Mouse (Mus musculus) hindbrain, embryonic 11.5 days (tissue): ENCODE data around the gene Bcl11b. TPM values are rescaled to one million over a fixed set of nuclear protein-coding genes. Genes with fewer than 3 reads are reported as not detected.

Experiments
- ATAC-seq: fragments of 200-750 bp; cut with Nextera tagmentation; 2 replicates; pipeline ENCODE4 v1.8.0; 2017; ENCODE audit warnings: mild to moderate bottlenecking, moderate TSS enrichment, moderate library complexity; ENCODE audit not compliant: low FRiP score
- DNase-seq: peaks from one replicate; pipeline ENCODE4 v3.0.0-alpha.2; 2015; ENCODE audit warnings: low spot score
- H3K27ac ChIP-seq: fragments of 300-500 bp; sonication (generic); 2 replicates; pipeline ENCODE4 v1.5.1; 2014; ENCODE audit warnings: mild to moderate bottlenecking, low read depth, low read length
- H3K27me3 ChIP-seq: fragments of 300-500 bp; sonication (generic); 2 replicates; pipeline ENCODE4 v1.6.1; 2014; ENCODE audit warnings: mild to moderate bottlenecking, low read length, moderate library complexity, mixed read lengths; ENCODE audit not compliant: control insufficient read depth, insufficient read depth
- H3K36me3 ChIP-seq: fragments of 300-500 bp; sonication (generic); 2 replicates; pipeline ENCODE4 v1.6.1; 2014; ENCODE audit warnings: mild to moderate bottlenecking, low read length, moderate library complexity, mixed read lengths; ENCODE audit not compliant: control insufficient read depth, insufficient read depth
- H3K4me1 ChIP-seq: fragments of 300-500 bp; sonication (generic); replicated peaks from 2 replicates; pipeline ENCODE4 v1.6.1; 2014; ENCODE audit warnings: low read length, mixed read lengths; ENCODE audit not compliant: control insufficient read depth, insufficient read depth
- H3K4me2 ChIP-seq: fragments of 300-500 bp; sonication (generic); replicated peaks from 2 replicates; pipeline ENCODE4 v1.6.1; 2014; ENCODE audit warnings: mild to moderate bottlenecking, low read depth, low read length
- H3K4me3 ChIP-seq: fragments of 300-500 bp; sonication (generic); 2 replicates; pipeline ENCODE4 v1.5.1; 2014; ENCODE audit warnings: low read depth, low read length
- H3K9ac ChIP-seq: fragments of 300-500 bp; sonication (generic); 2 replicates; pipeline ENCODE4 v1.6.1; 2014; ENCODE audit warnings: low read depth, low read length
- H3K9me3 ChIP-seq: fragments of 300-500 bp; sonication (generic); 2 replicates; pipeline ENCODE4 v1.6.1; 2016; ENCODE audit warnings: low read length; ENCODE audit not compliant: control insufficient read depth
- WGBS: fragments of 180-500 bp; shearing (Covaris S2); extraction: QIAGEN DNeasy Blood & Tissue Kit; methylation state at CpG from one replicate; pipeline ENCODE4 v1.1.7; 2014; 5-methylcytosine and 5-hydroxymethylcytosine counted together
- polyA plus RNA-seq: library from polyadenylated mRNA; unstranded; fragments of >200 nt; fragmentation: Nextera tagmentation; extraction: Ambion mirVana; gene quantifications from 2 replicates; pipeline ENCODE4 v1.2.1, GENCODE M21; 2014

Gene Bcl11b
- polyA plus RNA-seq, 1 experiment from 2014 or later: 6.8 TPM

- no peak overlapping the region for H3K4me3 ChIP-seq
- H3K4me1 ChIP-seq: no peaks in the 10 kb centered on the region
- H3K27me3 ChIP-seq: no peaks in the 10 kb centered on the region
- no peak for DNase-seq
- ATAC-seq: no peak
- H3K9ac ChIP-seq: no peak overlapping the region
- H3K36me3 ChIP-seq: peaks cover 3% of the 10 kb centered on the region
- H3K4me2 ChIP-seq: no peak overlapping the region
- H3K9me3 ChIP-seq: no peaks in the 10 kb centered on the region
- WGBS: 98% methylated on average over 7 of the region's 7 CpGs
- H3K27ac ChIP-seq: no peak overlapping the region
Measured at GRCm38 (mm10) chr12:107922180-107922579, 81.2 kb downstream of the Bcl11b start.

GRCm38 (mm10) chr12:107921566-107921965 is 81.8 kb downstream of the Bcl11b start:
- 85% methylated on average over 7 of the region's 7 CpGs for WGBS
- Histone ChIP-seq H3K4me3 (no peak overlapping the region), H3K9ac (no peak overlapping the region), H3K4me2 (no peak overlapping the region), H3K9me3 (0 out of 2 replicates have a peak, but pooled peaks cover 1% of the 10 kb centered on the region), H3K36me3 (peaks cover 9% of the 10 kb centered on the region), H3K27me3 (no peaks in the 10 kb centered on the region), H3K27ac (no peak overlapping the region), H3K4me1 (no peaks in the 10 kb centered on the region)
- ATAC-seq: no peak
- no peak for DNase-seq

DNA sequence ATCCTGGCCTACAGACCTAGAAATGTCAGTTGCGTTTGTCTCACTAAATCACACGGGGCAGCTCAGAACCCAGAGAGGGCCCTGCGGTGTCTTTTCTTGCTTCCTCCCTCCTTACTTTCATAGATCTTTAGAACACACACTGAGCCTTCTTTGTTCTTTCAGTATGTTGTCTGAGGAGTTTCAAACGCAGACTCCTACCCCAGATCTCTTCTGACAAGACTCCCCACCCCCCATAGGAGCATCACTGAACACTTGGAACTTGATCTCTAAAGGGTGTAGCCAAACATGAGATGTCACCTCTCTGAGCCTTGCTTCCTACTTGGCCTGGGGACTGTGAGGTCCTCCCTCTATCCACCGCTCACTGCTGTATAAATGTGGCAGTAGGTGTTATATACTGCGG is 82.2 kb downstream of the Bcl11b start:
- 72% methylated on average over 6 of the region's 6 CpGs for WGBS
- Histone ChIP-seq H3K4me3 (no peak overlapping the region), H3K36me3 (peaks cover 13% of the 10 kb centered on the region), H3K27ac (no peak overlapping the region), H3K4me1 (no peaks in the 10 kb centered on the region), H3K9ac (no peak overlapping the region), H3K9me3 (0 out of 2 replicates have a peak, but pooled peaks cover 5% of the 10 kb centered on the region), H3K4me2 (no peak overlapping the region), H3K27me3 (no peaks in the 10 kb centered on the region)
- no peak for DNase-seq
- no peak for ATAC-seq

GRCm38 (mm10) chr12:107920716-107921115 is 82.7 kb downstream of the Bcl11b start:
- H3K4me2 ChIP-seq: no peak overlapping the region
- H3K4me1 ChIP-seq: no peaks in the 10 kb centered on the region
- ATAC-seq: no peak
- no peak overlapping the region for H3K4me3 ChIP-seq
- no peak for DNase-seq
- H3K9me3 ChIP-seq: 0 out of 2 replicates have a peak, but pooled peaks cover 6% of the 10 kb centered on the region
- no peak overlapping the region for H3K27ac ChIP-seq
- no peak overlapping the region for H3K9ac ChIP-seq
- H3K36me3 ChIP-seq: peaks cover 17% of the 10 kb centered on the region
- WGBS: 75% methylated on average over 13 of the region's 13 CpGs
- H3K27me3 ChIP-seq: no peaks in the 10 kb centered on the region

DNA sequence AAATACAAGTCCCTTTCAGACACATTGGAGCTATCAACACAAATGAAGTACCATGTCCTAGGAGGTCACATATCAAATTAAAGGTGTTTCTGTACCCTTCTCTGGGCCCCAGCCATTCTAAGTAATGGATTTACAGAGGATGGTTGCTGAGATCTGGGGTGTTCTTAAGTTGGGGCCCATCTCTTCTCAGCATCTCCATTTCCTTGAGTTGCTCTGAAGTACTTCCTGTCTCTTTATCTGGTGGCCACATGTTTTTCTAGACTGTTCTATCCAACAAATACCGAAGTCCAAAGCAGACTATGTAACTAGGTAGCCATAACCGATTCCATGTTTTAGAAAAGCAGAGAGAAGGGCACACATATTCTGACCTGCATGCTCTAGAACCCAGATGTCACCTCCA is 83.3 kb downstream of the Bcl11b start:
- DNase-seq (no peak), ATAC-seq (no peak)
- no peaks in the 10 kb centered on the region for H3K27me3 ChIP-seq
- no peak overlapping the region for H3K9ac ChIP-seq
- 91% methylated on average over 2 of the region's 2 CpGs for WGBS
- H3K4me2 ChIP-seq: no peak overlapping the region
- H3K4me1 ChIP-seq: no peaks in the 10 kb centered on the region
- H3K27ac ChIP-seq: no peak overlapping the region
- 0 out of 2 replicates have a peak, but pooled peaks cover 6% of the 10 kb centered on the region for H3K9me3 ChIP-seq
- peaks cover 24% of the 10 kb centered on the region for H3K36me3 ChIP-seq
- H3K4me3 ChIP-seq: no peak overlapping the region

- 96% methylated on average over 6 of the region's 6 CpGs for WGBS
Measured at GRCm38 (mm10) chr12:107918779-107919178, 84.6 kb downstream of the Bcl11b start.

GRCm38 (mm10) chr12:107916008-107916407 is 87.4 kb downstream of the Bcl11b start:
- no peak overlapping the region for H3K4me3 ChIP-seq
- DNase-seq: no peak
- H3K9me3 ChIP-seq: 0 out of 2 replicates have a peak, but pooled peaks cover 6% of the 10 kb centered on the region
- H3K27me3 ChIP-seq: no peaks in the 10 kb centered on the region
- H3K4me1 ChIP-seq: no peaks in the 10 kb centered on the region
- no peak overlapping the region for H3K27ac ChIP-seq
- WGBS: 96% methylated on average over 24 of the region's 39 CpGs
- no peak for ATAC-seq
- H3K9ac ChIP-seq: no peak overlapping the region
- peaks cover 24% of the 10 kb centered on the region for H3K36me3 ChIP-seq
- no peak overlapping the region for H3K4me2 ChIP-seq

More at GRCm38 (mm10) chr12:107918779-107919178, 84.6 kb downstream of the Bcl11b start:
- H3K4me1 ChIP-seq: no peaks in the 10 kb centered on the region
- H3K9ac ChIP-seq: no peak overlapping the region
- no peak overlapping the region for H3K27ac ChIP-seq
- H3K27me3 ChIP-seq: no peaks in the 10 kb centered on the region
- peaks cover 24% of the 10 kb centered on the region for H3K36me3 ChIP-seq
- H3K4me3 ChIP-seq: no peak overlapping the region
- DNase-seq (no peak), ATAC-seq (no peak)
- H3K9me3 ChIP-seq: 0 out of 2 replicates have a peak, but pooled peaks cover 6% of the 10 kb centered on the region
- no peak overlapping the region for H3K4me2 ChIP-seq

GRCm38 (mm10) chr12:107915396-107915795 is 88.0 kb downstream of the Bcl11b start:
- no peak for ATAC-seq
- Histone ChIP-seq H3K4me1 (no peaks in the 10 kb centered on the region), H3K36me3 (peaks cover 24% of the 10 kb centered on the region), H3K4me3 (no peak overlapping the region), H3K27me3 (no peaks in the 10 kb centered on the region), H3K27ac (no peak overlapping the region), H3K9me3 (0 out of 2 replicates have a peak, but pooled peaks cover 6% of the 10 kb centered on the region), H3K9ac (no peak overlapping the region), H3K4me2 (no peak overlapping the region)
- DNase-seq: no peak
- WGBS: 96% methylated on average over 32 of the region's 32 CpGs

DNA sequence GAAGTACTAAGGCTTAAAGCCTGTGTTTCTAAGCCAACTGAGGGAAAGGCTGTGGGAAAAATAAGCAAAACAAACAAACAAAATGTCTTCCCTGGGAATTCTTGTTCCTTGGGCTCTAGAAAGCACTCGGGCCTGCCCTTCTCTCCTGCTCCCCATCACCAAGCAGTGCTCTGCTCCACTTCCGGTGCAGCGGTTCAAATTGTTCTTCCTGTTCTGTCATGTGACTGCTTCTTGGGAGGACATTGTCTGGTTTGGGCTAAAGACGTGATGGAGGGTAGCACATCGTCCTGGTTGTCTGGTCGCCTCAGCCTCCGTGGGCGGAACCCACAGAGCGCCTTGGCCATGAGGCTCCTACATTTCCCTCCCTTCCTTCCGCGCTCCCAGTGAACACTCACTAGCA is 94.6 kb downstream of the Bcl11b start:
- H3K4me3 ChIP-seq: no peak overlapping the region
- no peaks in the 10 kb centered on the region for H3K4me1 ChIP-seq
- H3K9ac ChIP-seq: no peak overlapping the region
- no peak overlapping the region for H3K27ac ChIP-seq
- WGBS: 85% methylated on average over 11 of the region's 11 CpGs
- no peaks in the 10 kb centered on the region for H3K9me3 ChIP-seq
- ATAC-seq: no peak
- DNase-seq: no peak
- H3K4me2 ChIP-seq: no peak overlapping the region
- no peaks in the 10 kb centered on the region for H3K27me3 ChIP-seq
- H3K36me3 ChIP-seq: no peaks in the 10 kb centered on the region
